Mouse (Mus musculus) bone marrow, adult 2 months (tissue): ENCODE measurements around the gene Pef1.

Experiments used
- CTCF ChIP-seq: fragments of 200-500 bp; IDR thresholded peaks from 2 replicates; pipeline ENCODE4 v1.5.1; 2011; ENCODE audit warnings: low read length, control low read depth; ENCODE audit not compliant: control insufficient read depth, insufficient read depth
- POLR2A ChIP-seq: fragments of 200-500 bp; IDR thresholded peaks from 2 replicates; pipeline ENCODE4 v1.6.1; 2011; ENCODE audit warnings: low read depth, mild to moderate bottlenecking, control low read depth, low read length, borderline replicate concordance; ENCODE audit not compliant: control insufficient read depth

- TF ChIP-seq CTCF (no peak), POLR2A (no peak)
Measured at GRCm38 (mm10) chr4:130128907-130129306, 26.5 kb downstream of the Pef1 start.
